Mouse (Mus musculus) MEL (cell line): ENCODE data around the gene Tfrc. TPM values are rescaled to one million over a fixed set of nuclear protein-coding genes. Genes with fewer than 3 reads are reported as not detected.

Source experiments
- DNase-seq: peaks from one replicate; pipeline ENCODE4 v3.0.0; 2011; ENCODE audit warnings: low read depth, low spot score
- H3K27ac ChIP-seq: 2 replicates; pipeline ENCODE4 v1.5.1; 2012; ENCODE audit warnings: low read depth, mild to moderate bottlenecking, control low read depth, low read length, moderate library complexity; ENCODE audit not compliant: control insufficient read depth
- H3K27me3 ChIP-seq, 2 experiments: fragments of 150-350 bp in 1 of 2; sonication (generic) in 1 of 2; 2 replicates each; pipeline ENCODE4 v1.6.1; 2012; ENCODE audit warnings: low read length in 2 of 2, mild to moderate bottlenecking in 2 of 2, improper control_type of control experiment in 1 of 2, moderate library complexity in 1 of 2; ENCODE audit not compliant: insufficient read depth in 2 of 2, control insufficient read depth in 1 of 2
- H3K36me3 ChIP-seq, 2 experiments: 2 replicates each; pipeline ENCODE4 v1.6.1; 2012 to 2014; ENCODE audit warnings: low read length in 2 of 2, improper control_type of control experiment in 1 of 2, inconsistent platforms in 1 of 2, mild to moderate bottlenecking in 1 of 2; ENCODE audit not compliant: insufficient read depth in 2 of 2, control insufficient read depth in 1 of 2
- H3K4me1 ChIP-seq, 2 experiments: fragments of 150-350 bp in 1 of 2; sonication (generic) in 1 of 2; 2 replicates each; pipeline ENCODE4 v1.6.1; 2012; ENCODE audit warnings: low read length in 2 of 2, improper control_type of control experiment in 1 of 2, mild to moderate bottlenecking in 1 of 2; ENCODE audit not compliant: insufficient read depth in 2 of 2, control insufficient read depth in 1 of 2
- H3K4me3 ChIP-seq, 2 experiments: fragments of 150-350 bp in 1 of 2; sonication (generic) in 1 of 2; 2 replicates each; pipeline ENCODE4 v1.5.1; 2012; ENCODE audit warnings: low read depth in 2 of 2, low read length in 2 of 2, mild to moderate bottlenecking in 2 of 2, moderate library complexity in 2 of 2, control low read depth in 1 of 2, improper control_type of control experiment in 1 of 2; ENCODE audit not compliant: control insufficient read depth in 1 of 2, insufficient read depth in 1 of 2
- H3K79me2 ChIP-seq: 2 replicates; pipeline ENCODE4 v1.6.1; 2012; ENCODE audit warnings: mild to moderate bottlenecking, low read length, moderate library complexity; ENCODE audit not compliant: control insufficient read depth, poor library complexity, insufficient read depth
- H3K9ac ChIP-seq: 2 replicates; pipeline ENCODE4 v1.6.1; 2012; ENCODE audit warnings: low read depth, mild to moderate bottlenecking, control low read depth, low read length, moderate library complexity; ENCODE audit not compliant: control insufficient read depth, poor library complexity, severe bottlenecking
- H3K9me3 ChIP-seq: fragments of 150-350 bp; sonication (generic); replicated peaks from 2 replicates; pipeline ENCODE4 v1.6.1; 2012; ENCODE audit warnings: mild to moderate bottlenecking, low read length, improper control_type of control experiment, moderate library complexity; ENCODE audit not compliant: insufficient read depth
- BHLHE40 ChIP-seq: IDR thresholded peaks from 2 replicates; pipeline ENCODE4 v1.6.1; 2012; ENCODE audit warnings: low read depth, mild to moderate bottlenecking, inconsistent platforms, low read length, improper control_type of control experiment, borderline replicate concordance
- CHD1 ChIP-seq: IDR thresholded peaks from 2 replicates; pipeline ENCODE4 v1.6.1; 2012; ENCODE audit warnings: low read depth, mild to moderate bottlenecking, inconsistent platforms, low read length, improper control_type of control experiment
- CTCF ChIP-seq, 3 experiments: IDR thresholded peaks in 2 of 3; conservative IDR thresholded peaks in 1 of 3; 2 replicates each; pipeline ENCODE4 v1.5.1; 2011 to 2012; ENCODE audit warnings: low read length in 3 of 3, low read depth in 2 of 3, mild to moderate bottlenecking in 2 of 3, improper control_type of control experiment in 1 of 3, inconsistent platforms in 1 of 3, mixed read lengths in 1 of 3, moderate library complexity in 1 of 3; ENCODE audit not compliant: control insufficient read depth in 1 of 3, insufficient read depth in 1 of 3, poor library complexity in 1 of 3, severe bottlenecking in 1 of 3
- ETS1 ChIP-seq: IDR thresholded peaks from 2 replicates; pipeline ENCODE4 v1.6.1; 2012; ENCODE audit warnings: low read depth, mild to moderate bottlenecking, inconsistent platforms, low read length, improper control_type of control experiment, moderate library complexity
- GATA1 ChIP-seq: IDR thresholded peaks from 2 replicates; pipeline ENCODE4 v1.6.1; 2011; ENCODE audit warnings: low read depth, low read length, improper control_type of control experiment
- HCFC1 ChIP-seq: IDR thresholded peaks from 2 replicates; pipeline ENCODE4 v1.6.1; 2012; ENCODE audit warnings: low read depth, mild to moderate bottlenecking, inconsistent platforms, low read length, improper control_type of control experiment, moderate library complexity
- JUND ChIP-seq: IDR thresholded peaks from 2 replicates; pipeline ENCODE4 v1.6.1; 2011; ENCODE audit warnings: low read depth, mild to moderate bottlenecking, improper control_type of control experiment, low read length
- MAFK ChIP-seq: IDR thresholded peaks from 2 replicates; pipeline ENCODE4 v1.6.1; 2011; ENCODE audit warnings: low read depth, mild to moderate bottlenecking, low read length, improper control_type of control experiment, borderline replicate concordance
- MAX ChIP-seq: IDR thresholded peaks from 2 replicates; pipeline ENCODE4 v1.6.1; 2011; ENCODE audit warnings: low read length, improper control_type of control experiment
- MXI1 ChIP-seq: IDR thresholded peaks from 2 replicates; pipeline ENCODE4 v1.6.1; 2011; ENCODE audit warnings: mild to moderate bottlenecking, low read depth, low read length, improper control_type of control experiment
- MYB ChIP-seq: IDR thresholded peaks from 2 replicates; pipeline ENCODE4 v1.6.1; 2011; ENCODE audit warnings: mild to moderate bottlenecking, low read depth, low read length, improper control_type of control experiment
- NELFE ChIP-seq: IDR thresholded peaks from 2 replicates; pipeline ENCODE4 v1.6.1; 2011; ENCODE audit warnings: low read depth, low read length, improper control_type of control experiment
- NRF1 ChIP-seq: IDR thresholded peaks from 2 replicates; pipeline ENCODE4 v1.6.1; 2014; ENCODE audit warnings: low read depth, mild to moderate bottlenecking, inconsistent platforms, low read length, improper control_type of control experiment, moderate library complexity; ENCODE audit not compliant: poor library complexity, insufficient read depth, severe bottlenecking
- POLR2AphosphoS2 ChIP-seq: IDR thresholded peaks from 2 replicates; pipeline ENCODE4 v1.6.1; 2011; ENCODE audit warnings: low read length, improper control_type of control experiment
- POLR2AphosphoS5 ChIP-seq: IDR thresholded peaks from 2 replicates; pipeline ENCODE4 v1.6.1; 2012; ENCODE audit warnings: low read depth, borderline replicate concordance, mild to moderate bottlenecking, inconsistent platforms, low read length, moderate library complexity, mixed read lengths
- RAD21 ChIP-seq: IDR thresholded peaks from 2 replicates; pipeline ENCODE4 v1.6.1; 2011; ENCODE audit warnings: mild to moderate bottlenecking, low read depth, low read length, improper control_type of control experiment
- SIN3A ChIP-seq: IDR thresholded peaks from 2 replicates; pipeline ENCODE4 v1.6.1; 2012; ENCODE audit warnings: low read length, improper control_type of control experiment, inconsistent platforms
- SMC3 ChIP-seq: IDR thresholded peaks from 2 replicates; pipeline ENCODE4 v1.6.1; 2011; ENCODE audit warnings: low read depth, low read length, improper control_type of control experiment
- TAL1 ChIP-seq: IDR thresholded peaks from 2 replicates; pipeline ENCODE4 v1.6.1; 2012; ENCODE audit warnings: mild to moderate bottlenecking, inconsistent platforms, low read length, moderate library complexity, mixed read lengths
- TCF12 ChIP-seq: IDR thresholded peaks from 2 replicates; pipeline ENCODE4 v1.6.1; 2014; ENCODE audit warnings: low read depth, mild to moderate bottlenecking, inconsistent platforms, low read length, improper control_type of control experiment, moderate library complexity
- USF2 ChIP-seq, 2 experiments: IDR thresholded peaks; 2 replicates each; pipeline ENCODE4 v1.6.1; 2011 to 2012; ENCODE audit warnings: improper control_type of control experiment in 2 of 2, low read length in 2 of 2, borderline replicate concordance in 1 of 2, inconsistent platforms in 1 of 2, low read depth in 1 of 2, mild to moderate bottlenecking in 1 of 2; ENCODE audit not compliant: insufficient read depth in 1 of 2
- ZC3H11A ChIP-seq: IDR thresholded peaks from 2 replicates; pipeline ENCODE4 v1.6.1; 2012; ENCODE audit warnings: low read depth, mild to moderate bottlenecking, inconsistent platforms, low read length, improper control_type of control experiment
- ZKSCAN1 ChIP-seq: IDR thresholded peaks from 2 replicates; pipeline ENCODE4 v1.6.1; 2012; ENCODE audit warnings: low read depth, mild to moderate bottlenecking, inconsistent platforms, low read length, improper control_type of control experiment, moderate library complexity
- polyA plus RNA-seq, 2 experiments: library from polyadenylated mRNA; stranded (reverse) in 1 of 2; unstranded in 1 of 2; fragments of >175 nt in 1 of 2; fragments of >200 nt in 1 of 2; gene quantifications; 2 replicates each; pipeline versions ENCODE4 v1.2.1 to v1.2.4; 2012; ENCODE audit warnings: low replicate concordance in 2 of 2, low read depth in 1 of 2; ENCODE audit not compliant: insufficient read length in 2 of 2, insufficient read depth in 1 of 2, missing spikeins in 1 of 2
- total RNA-seq: library from RNA; depleted of rRNA; stranded (reverse); fragments of 300-350 nt; gene quantifications from 2 replicates; pipeline ENCODE4 v1.2.3, GENCODE M21; 2012; rRNA removed

Tfrc gene
- total and polyA plus RNA-seq, 3 experiments: 90.9 to 234 (median 106) TPM

DNA sequence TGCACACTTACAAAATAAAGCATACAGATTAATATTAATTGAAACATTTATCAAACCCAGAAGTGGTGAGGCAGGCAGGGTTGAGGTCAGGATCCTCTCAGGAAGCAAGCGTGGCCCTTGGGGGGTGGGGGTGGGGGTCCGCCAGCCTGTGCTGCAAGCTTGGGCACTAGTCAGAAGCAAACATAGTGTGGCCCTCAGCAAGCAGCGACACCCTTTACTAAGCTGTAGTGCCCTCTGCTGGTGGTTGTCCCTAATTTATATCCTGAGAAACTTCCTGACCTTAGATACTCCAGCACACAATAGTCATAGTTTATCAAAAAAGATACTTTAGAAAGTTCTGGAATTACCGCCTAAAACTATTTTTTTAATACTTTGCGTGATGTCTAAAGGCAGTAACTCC is 73.5 kb downstream of the Tfrc start:
- H3K36me3 ChIP-seq: no peaks in the 10 kb centered on the region; a peak in 2 of 4 replicates
- H3K27me3 ChIP-seq: no peaks in the 10 kb centered on the region
- H3K27ac ChIP-seq: no peak overlapping the region
- H3K9ac ChIP-seq: no peak overlapping the region
- no peak overlapping the region for H3K4me3 ChIP-seq
- H3K9me3 ChIP-seq: no peaks in the 10 kb centered on the region
- TF ChIP-seq SMC3 (peak; percentile 90), ZKSCAN1 (0 out of 2 replicates have a peak, but pooled peaks have one; percentile 37), NRF1 (no peak), SIN3A (no peak), RAD21 (peak; percentile 83), CHD1 (no peak), CTCF (IDR thresholded peaks at IDR 0.05 in 2 of 3, conservative IDR thresholded peaks at IDR 0.05 in 1 of 3; ENCODE audit: control insufficient read depth in 1 of 3, insufficient read depth in 1 of 3, low read depth in 2 of 3, low read length in 3 of 3, poor library complexity in 1 of 3, severe bottlenecking in 1 of 3) (peak; percentile 61 to 87 (median 73)), NELFE (no peak), MYB (no peak), TCF12 (no peak; the same call in 1 of the 2 replicates), GATA1 (no peak), MXI1 (no peak), BHLHE40 (no peak), POLR2AphosphoS5 (no peak), ETS1 (no peak), MAFK (no peak), JUND (no peak), ZC3H11A (peak; percentile 80), MAX (no peak), POLR2AphosphoS2 (no peak), HCFC1 (0 out of 2 replicates have a peak, but pooled peaks have one; percentile 23), USF2 (IDR thresholded peaks at IDR 0.05; ENCODE audit: borderline replicate concordance in 1 of 2, insufficient read depth in 1 of 2, low read depth in 1 of 2, low read length in 2 of 2) (no peak), TAL1 (no peak)
- H3K4me1 ChIP-seq: no peaks in the 10 kb centered on the region
- no peaks in the 10 kb centered on the region for H3K79me2 ChIP-seq
- peak; percentile 79 for DNase-seq

Other genes with a start within 250 kb of the Tfrc start
- not detected in 2 replicates for gene Tm4sf19, start 208.4 kb upstream of the Tfrc start, total RNA-seq
- gene Tm4sf19, start 208.4 kb upstream of the Tfrc start, polyA plus RNA-seq: under 1 TPM in 1 of 2 experiments, not detected in 1; 0.06 TPM
- gene Tctex1d2, start 189.2 kb upstream of the Tfrc start, total RNA-seq: 13.0 and 14.7 TPM in 2 replicates
- gene Tctex1d2, start 189.2 kb upstream of the Tfrc start, polyA plus RNA-seq: 100 to 1,000 TPM in 1 of 2 experiments, 10 to 100 TPM in 1; 23.7 to 239 TPM
- gene Pcyt1a, start 178.0 kb upstream of the Tfrc start, total RNA-seq: 32.3 and 36.9 TPM in 2 replicates
- 10 to 100 TPM in 1 of 2 experiments, not detected in 1; 53.7 TPM for gene Pcyt1a, start 178.0 kb upstream of the Tfrc start, polyA plus RNA-seq
- 3.3 and 4.6 TPM in 2 replicates for gene Slc51a, start 121.0 kb upstream of the Tfrc start, total RNA-seq
- gene Slc51a, start 121.0 kb upstream of the Tfrc start, polyA plus RNA-seq: 10 to 100 TPM in 1 of 2 experiments, not detected in 1; 14.5 TPM
- 0.58 TPM in 1 of 2 replicates, not detected in the other for gene Zdhhc19, start 112.7 kb upstream of the Tfrc start, total RNA-seq
- gene Zdhhc19, start 112.7 kb upstream of the Tfrc start, polyA plus RNA-seq: 1 to 10 TPM in 1 of 2 experiments, not detected in 1; 1.4 TPM
- 30.3 and 34.8 TPM in 2 replicates for gene Tnk2, start 35.0 kb downstream of the Tfrc start, total RNA-seq
- gene Tnk2, start 35.0 kb downstream of the Tfrc start, polyA plus RNA-seq: 10 to 100 TPM in 1 of 2 experiments, not detected in 1; 77.0 TPM
- not detected in 2 replicates for gene Muc4, start 127.0 kb downstream of the Tfrc start, total RNA-seq
- not detected for gene Muc4, start 127.0 kb downstream of the Tfrc start, polyA plus RNA-seq
- gene Muc20, start 188.5 kb downstream of the Tfrc start, total RNA-seq: not detected in 2 replicates
- gene Muc20, start 188.5 kb downstream of the Tfrc start, polyA plus RNA-seq: not detected
- not detected in 2 replicates for gene Smbd1, start 201.6 kb downstream of the Tfrc start, total RNA-seq
- not detected for gene Smbd1, start 201.6 kb downstream of the Tfrc start, polyA plus RNA-seq